In the genomic region with DNA sequence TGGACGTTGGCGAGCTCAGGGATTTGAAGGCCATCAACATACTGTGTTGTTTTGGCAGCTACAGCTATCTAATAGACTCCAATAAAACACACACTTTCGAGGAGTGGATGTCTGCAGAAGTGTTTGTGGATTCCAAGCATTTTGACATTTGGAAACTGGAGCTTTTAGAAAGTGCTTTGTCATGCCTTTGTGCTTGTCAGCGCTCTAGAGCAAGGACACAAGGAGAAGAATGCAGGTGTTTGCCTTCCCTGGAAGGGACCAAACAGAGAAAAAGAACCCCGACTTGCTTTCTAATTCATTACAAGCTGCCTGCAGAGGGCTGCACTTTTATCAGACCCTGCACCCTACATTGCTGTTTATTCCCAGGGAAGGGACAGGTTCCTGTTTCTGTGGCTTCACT, we compare ENCODE assay signal across 19 mouse cellular contexts.
DNase-seq lines count a peak whose midpoint lies in the region; ATAC-seq and TF ChIP-seq lines count a peak whose summit lies in the region.
"Had no signal": no experiment of that assay in that cellular context is flagged by ENCODE, and none has a peak within 500 bp of the region (broad histone marks: within the 10 kb centered on the region; RNA-seq: fewer than 3 reads in every experiment).

No protein-coding gene starts in this region.

- H3K9ac ChIP-seq in hindbrain, embryonic 15.5 days: no peak overlapping the region
- no peak overlapping the region for H3K9ac ChIP-seq in hindbrain, embryonic 11.5 days (ENCODE audit: low read depth, low read length)
- no peak overlapping the region for H3K9ac ChIP-seq in liver, embryonic 15.5 days
- no peak overlapping the region for H3K9ac ChIP-seq in liver, embryonic 11.5 days (ENCODE audit: low read depth, low read length)
- H3K9ac ChIP-seq in ES-E14 (ENCODE audit: insufficient read depth, low read depth, low read length, poor library complexity, severe bottlenecking): peak overlapping the region; percentile 26; the same call in 1 of the 2 replicates
- H3K9ac ChIP-seq: embryonic facial prominence, embryonic 15.5 days; forebrain, postnatal 0 days; heart, embryonic 15.5 days; intestine, embryonic 15.5 days; liver, embryonic 13.5 days; neural tube, embryonic 15.5 days had no signal

- no peak for DNase-seq in hindbrain, embryonic 11.5 days (ENCODE audit: low spot score)
- no peak for DNase-seq in liver, embryonic 11.5 days (ENCODE audit: low spot score)
- peak; percentile 12 for DNase-seq in ES-E14 (ENCODE audit: low read depth, low spot score)
- peak; percentile 12 for DNase-seq in telencephalon, adult 2 months (ENCODE audit: low read depth, low spot score)
- no peak for DNase-seq in heart, postnatal 4 days
- DNase-seq in cerebellum, adult 8-10 months: no peak
- DNase-seq: forebrain, postnatal 0 days; liver, embryonic 13.5 days; right cerebral cortex, adult 18-20 months; thymus, postnatal 25 days had no signal

- no peak overlapping the region for H3K4me2 ChIP-seq in hindbrain, embryonic 15.5 days
- no peak overlapping the region for H3K4me2 ChIP-seq in hindbrain, embryonic 11.5 days (replicated peaks; ENCODE audit: low read depth, low read length)
- H3K4me2 ChIP-seq in liver, embryonic 15.5 days: no peak overlapping the region
- H3K4me2 ChIP-seq in liver, embryonic 11.5 days: no peak overlapping the region
- H3K4me2 ChIP-seq: embryonic facial prominence, embryonic 15.5 days; heart, embryonic 15.5 days; intestine, embryonic 15.5 days; liver, embryonic 13.5 days; neural tube, embryonic 15.5 days had no signal

- H3K27me3 ChIP-seq in hindbrain, embryonic 15.5 days: no peaks in the 10 kb centered on the region
- no peaks in the 10 kb centered on the region for H3K27me3 ChIP-seq in hindbrain, embryonic 11.5 days (ENCODE audit: control insufficient read depth, insufficient read depth, low read length)
- no peaks in the 10 kb centered on the region for H3K27me3 ChIP-seq in liver, embryonic 15.5 days
- no peaks in the 10 kb centered on the region for H3K27me3 ChIP-seq in liver, embryonic 11.5 days (replicated peaks; ENCODE audit: control insufficient read depth, insufficient read depth, low read length)
- H3K27me3 ChIP-seq: embryonic facial prominence, embryonic 15.5 days; heart, embryonic 15.5 days; intestine, embryonic 15.5 days; liver, embryonic 13.5 days; neural tube, embryonic 15.5 days had no signal

- no peaks in the 10 kb centered on the region for H3K4me1 ChIP-seq in hindbrain, embryonic 15.5 days (replicated peaks)
- H3K4me1 ChIP-seq in hindbrain, embryonic 11.5 days (replicated peaks; ENCODE audit: control insufficient read depth, insufficient read depth, low read length): no peaks in the 10 kb centered on the region
- peaks cover 10% of the 10 kb centered on the region for H3K4me1 ChIP-seq in liver, embryonic 15.5 days (replicated peaks)
- peaks cover 3% of the 10 kb centered on the region; the same call in 1 of the 2 replicates for H3K4me1 ChIP-seq in liver, embryonic 11.5 days (replicated peaks; ENCODE audit: control insufficient read depth, insufficient read depth, low read length)
- peaks cover 9 to 12% of the 10 kb centered on the region in 2 experiments for H3K4me1 ChIP-seq in ES-E14 (ENCODE audit: control insufficient read depth in 2 of 2, insufficient read depth in 2 of 2, low read length in 2 of 2, poor library complexity in 1 of 2)
- H3K4me1 ChIP-seq: intestine, embryonic 15.5 days; limb, embryonic 10.5 days had no signal

- H3K36me3 ChIP-seq in hindbrain, embryonic 15.5 days: no peaks in the 10 kb centered on the region
- H3K36me3 ChIP-seq in hindbrain, embryonic 11.5 days (ENCODE audit: control insufficient read depth, insufficient read depth, low read length): no peaks in the 10 kb centered on the region
- no peaks in the 10 kb centered on the region for H3K36me3 ChIP-seq in liver, embryonic 15.5 days (replicated peaks)
- H3K36me3 ChIP-seq in liver, embryonic 11.5 days (ENCODE audit: control insufficient read depth, insufficient read depth, low read length): no peaks in the 10 kb centered on the region
- peaks cover 8% of the 10 kb centered on the region; the same call in 1 of the 2 replicates for H3K36me3 ChIP-seq in ES-E14 (ENCODE audit: control insufficient read depth, insufficient read depth, low read length, poor library complexity, severe bottlenecking)
- H3K36me3 ChIP-seq: embryonic facial prominence, embryonic 15.5 days; heart, embryonic 15.5 days; intestine, embryonic 15.5 days; liver, embryonic 13.5 days; neural tube, embryonic 15.5 days had no signal

- 0 out of 2 replicates have a peak overlapping the region, but pooled peaks have one; percentile 2 for H3K27ac ChIP-seq in hindbrain, embryonic 15.5 days (replicated peaks)
- H3K27ac ChIP-seq in hindbrain, embryonic 11.5 days (ENCODE audit: low read depth, low read length): no peak overlapping the region
- H3K27ac ChIP-seq in liver, embryonic 15.5 days (replicated peaks): 0 out of 2 replicates have a peak overlapping the region, but pooled peaks have one; percentile 4
- H3K27ac ChIP-seq in liver, embryonic 11.5 days (ENCODE audit: low read depth, low read length): no peak overlapping the region
- peak overlapping the region; percentile 88 for H3K27ac ChIP-seq in ES-E14 (ENCODE audit: insufficient read depth, low read depth, low read length, poor library complexity, severe bottlenecking)
- H3K27ac ChIP-seq: embryonic facial prominence, embryonic 15.5 days; heart, embryonic 15.5 days; intestine, embryonic 15.5 days; limb, embryonic 10.5 days; liver, embryonic 13.5 days; midbrain, embryonic 10.5 days; neural tube, embryonic 15.5 days had no signal

- no peaks in the 10 kb centered on the region for H3K9me3 ChIP-seq in hindbrain, embryonic 15.5 days
- H3K9me3 ChIP-seq in hindbrain, embryonic 11.5 days (ENCODE audit: control insufficient read depth, low read length): no peaks in the 10 kb centered on the region
- H3K9me3 ChIP-seq in liver, embryonic 15.5 days (replicated peaks): no peaks in the 10 kb centered on the region
- H3K9me3 ChIP-seq in liver, embryonic 11.5 days (ENCODE audit: control insufficient read depth, low read length): no peaks in the 10 kb centered on the region
- no peaks in the 10 kb centered on the region for H3K9me3 ChIP-seq in ES-E14 (ENCODE audit: control insufficient read depth, insufficient read depth, low read depth, low read length)
- H3K9me3 ChIP-seq: embryonic facial prominence, embryonic 15.5 days; heart, embryonic 15.5 days; intestine, embryonic 15.5 days; limb, embryonic 10.5 days; liver, embryonic 13.5 days; midbrain, embryonic 10.5 days; neural tube, embryonic 15.5 days had no signal

- WGBS in hindbrain, embryonic 15.5 days: 69% methylated on average over 5 of the region's 5 CpGs
- 77% methylated on average over 5 of the region's 5 CpGs for WGBS in hindbrain, embryonic 11.5 days
- WGBS in liver, embryonic 15.5 days (ENCODE audit: insufficient replicate concordance): 35% methylated on average over 5 of the region's 5 CpGs
- WGBS in liver, embryonic 11.5 days: 54% methylated on average over 5 of the region's 5 CpGs

- ATAC-seq in hindbrain, embryonic 15.5 days (ENCODE audit: low FRiP score, low read depth): no peak
- no peak for ATAC-seq in hindbrain, embryonic 11.5 days (ENCODE audit: low FRiP score)
- ATAC-seq in liver, embryonic 15.5 days (ENCODE audit: insufficient read depth): no peak
- no peak for ATAC-seq in liver, embryonic 11.5 days (replicated peaks; ENCODE audit: low FRiP score)
- ATAC-seq: hindbrain, embryonic 16.5 days; intestine, embryonic 15.5 days had no signal

- no peak overlapping the region for H3K4me3 ChIP-seq in hindbrain, embryonic 15.5 days
- no peak overlapping the region for H3K4me3 ChIP-seq in hindbrain, embryonic 11.5 days (ENCODE audit: low read depth, low read length)
- no peak overlapping the region for H3K4me3 ChIP-seq in liver, embryonic 15.5 days (replicated peaks)
- no peak overlapping the region for H3K4me3 ChIP-seq in liver, embryonic 11.5 days (ENCODE audit: low read depth, low read length)
- H3K4me3 ChIP-seq in ES-E14 (ENCODE audit: insufficient read depth in 1 of 2, low read depth in 1 of 2, low read length in 2 of 2, poor library complexity in 1 of 2, severe bottlenecking in 1 of 2): no peak overlapping the region
- H3K4me3 ChIP-seq: embryonic facial prominence, embryonic 15.5 days; heart, embryonic 15.5 days; intestine, embryonic 15.5 days; limb, embryonic 10.5 days; liver, embryonic 13.5 days; midbrain, embryonic 10.5 days; neural tube, embryonic 15.5 days had no signal

- in situ Hi-C loops in ES-E14 (cut with MboI; ENCODE audit: low sequenced_read_pairs in 2 of 2, unreplicated experiment in 2 of 2): no loop called here

TF ChIP-seq in ES-E14, 5 proteins besides CTCF, POLR2A, EP300 and RAD21:
- TF ChIP-seq CHD2 (IDR thresholded peaks at IDR 0.05; ENCODE audit: low read depth, low read length) (no peak), MAFK (IDR thresholded peaks at IDR 0.05; ENCODE audit: insufficient read depth, low read depth, low read length) (peak; percentile 66)

Comparison
In these comparisons a context has a peak if more than half of its experiments do, and no peak if none do; other contexts are left out.
1. H3K27ac ChIP-seq: peak in hindbrain, embryonic 15.5 days (single experiment), liver, embryonic 15.5 days (single experiment) and ES-E14 (single experiment); none in hindbrain, embryonic 11.5 days (single experiment) and liver, embryonic 11.5 days (single experiment).
2. DNase-seq: peak in ES-E14 (single experiment) and telencephalon, adult 2 months (single experiment); none in hindbrain, embryonic 11.5 days (single experiment), liver, embryonic 11.5 days (single experiment), heart, postnatal 4 days (single experiment) and cerebellum, adult 8-10 months (single experiment).